Mouse (Mus musculus): Measurements from ENCODE around the gene Gm45213.

Gene Gm45213

GRCm38 (mm10) chr7:66107206-66107605 lies 63.8 kb downstream of the Gm45213 start:
- DNase-seq (ENCODE audit: low spot score) = no peak

- no peak for DNase-seq (ENCODE audit: low spot score)
Observed at GRCm38 (mm10) chr7:66107930-66108329, 64.5 kb downstream of the Gm45213 start.

GRCm38 (mm10) chr7:66108961-66109854 lies 65.8 kb downstream of the Gm45213 start, which contains the start of gene Chsy1:
Gene Chsy1, plus strand, starts transcription at chr7:66109515.
- DNase-seq (ENCODE audit: low spot score) = peak; percentile 81

GRCm38 (mm10) chr7:66109855-66110635 lies 66.6 kb downstream of the Gm45213 start:
- no peak for DNase-seq (ENCODE audit: low spot score)

- peak; percentile 60 for DNase-seq (ENCODE audit: low spot score)
Observed at GRCm38 (mm10) chr7:66110636-66111112, 67.3 kb downstream of the Gm45213 start.

GRCm38 (mm10) chr7:66111211-66111610 lies 67.8 kb downstream of the Gm45213 start:
- no peak for DNase-seq (ENCODE audit: low spot score)

Data from c-Kit-positive CD71-positive TER-119-positive erythroid progenitor cells, embryonic 14.5 days (primary cell).